Mouse (Mus musculus) left cerebral cortex, adult 9 months (tissue): Measurements from ENCODE around the gene Spink4.
A peak's percentile ranks its signal among the peaks of the same experiment; 100 is the strongest.
"Not testable (repeated sequence)": the region's sequence is repeated elsewhere in the genome, so short reads cannot be mapped to it uniquely, and the experiment has no call there.

Source experiments
- DNase-seq, 2 experiments: peaks; one replicate each; pipeline ENCODE4 v3.0.0; 2022; ENCODE audit warnings: low spot score in 2 of 2

Gene Spink4

DNA sequence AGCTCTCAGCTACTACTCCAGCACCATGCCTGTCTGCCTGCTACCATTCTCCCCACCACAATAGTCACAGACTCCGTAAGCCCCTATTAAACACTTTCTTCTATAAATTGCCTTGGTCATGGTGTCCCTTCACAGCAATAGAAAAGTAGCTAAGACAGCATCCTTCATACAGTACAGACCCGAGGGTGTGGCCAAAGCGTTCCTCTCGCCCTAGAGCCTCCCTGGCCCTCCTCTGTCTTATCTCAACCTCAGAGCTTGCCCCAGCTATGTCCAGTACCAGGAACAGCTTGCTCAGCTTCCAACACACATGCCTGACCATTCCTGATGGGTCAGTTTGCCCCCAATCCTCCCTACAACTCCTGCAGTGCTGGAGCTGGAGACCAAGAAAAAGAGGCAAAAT, 19.2 kb upstream of the Spink4 start:
- no peak for DNase-seq

DNA sequence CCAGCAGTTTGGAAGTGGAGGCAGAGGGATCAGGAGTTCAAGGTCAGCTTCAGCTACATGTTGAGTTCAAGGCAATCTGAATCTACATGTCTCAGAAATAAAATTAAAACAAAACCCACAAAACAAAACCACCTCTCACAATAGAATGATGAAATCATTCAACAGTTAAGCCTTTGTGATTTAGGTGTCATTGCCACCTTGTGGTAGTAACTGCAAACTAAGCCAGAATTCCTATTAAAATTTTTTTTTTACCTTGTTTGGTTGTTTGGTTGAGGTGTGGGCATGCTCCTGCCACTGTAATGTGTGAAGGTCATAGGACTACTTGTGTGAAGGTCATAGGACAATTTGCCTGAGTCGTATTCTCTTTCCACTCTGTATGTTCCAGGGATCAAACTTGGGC, 13.6 kb upstream of the Spink4 start:
- DNase-seq: no peak

DNA sequence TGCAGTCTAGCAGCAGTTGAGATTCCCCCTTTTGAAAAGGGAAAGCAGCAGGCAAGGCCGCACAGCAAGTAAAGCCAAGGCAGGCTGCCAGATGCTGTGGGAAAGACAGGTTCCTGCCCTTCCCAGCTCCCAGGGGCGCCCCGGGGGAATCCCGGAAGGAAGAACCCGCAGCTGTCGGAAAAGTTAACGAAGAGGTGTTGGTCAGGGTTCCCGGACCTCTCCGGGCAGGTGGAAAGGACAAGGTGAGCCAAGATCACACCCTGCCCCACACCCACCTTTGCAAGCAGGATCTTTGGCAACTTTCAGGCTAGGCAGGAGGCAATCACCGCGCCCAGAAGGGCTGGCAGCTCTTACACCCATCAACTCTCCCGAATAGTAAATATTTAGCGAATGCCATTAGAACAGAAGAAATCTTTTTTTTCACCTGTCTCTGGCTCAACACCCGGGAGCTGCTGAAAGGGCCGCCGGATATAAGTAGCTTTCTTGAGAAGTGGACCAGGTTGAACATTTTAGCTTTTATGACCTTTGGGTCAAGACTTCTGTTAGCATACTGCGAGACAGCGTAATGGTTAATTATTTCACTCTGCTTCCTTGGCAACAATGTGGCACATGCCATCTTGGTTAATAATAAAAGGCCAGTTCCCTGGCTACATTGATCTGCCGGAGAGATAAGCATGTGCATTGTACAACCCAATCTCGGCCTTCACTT, 11.4 kb upstream of the Spink4 start:
- DNase-seq: no peak

DNA sequence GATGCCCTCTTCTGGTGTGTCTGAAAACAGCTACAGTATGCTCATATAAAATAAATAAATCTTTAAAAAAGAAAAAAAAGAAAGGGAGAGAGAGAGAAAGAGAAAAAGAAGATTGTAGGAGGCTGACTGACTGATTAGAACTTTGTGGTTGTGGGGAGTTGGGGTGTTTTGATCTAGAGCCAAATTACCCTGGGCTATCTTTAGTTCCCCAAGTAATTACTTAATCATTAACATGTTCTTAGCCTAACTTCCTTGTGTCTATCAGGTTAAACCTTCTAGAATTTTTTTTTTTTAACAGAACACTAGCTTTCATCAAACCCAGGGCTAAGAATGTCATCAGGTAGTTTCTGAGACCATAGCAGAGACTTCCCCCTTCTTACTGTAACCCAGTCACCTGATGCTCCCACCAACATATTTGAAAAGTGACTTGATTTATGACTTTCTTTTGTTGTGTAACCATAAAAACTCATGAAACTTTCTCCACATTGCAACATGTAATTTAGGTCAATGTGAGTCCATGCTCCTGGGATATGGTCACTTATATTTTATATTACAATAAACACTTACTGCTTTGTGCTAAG, 5.5 kb upstream of the Spink4 start:
- no peak for DNase-seq

DNA sequence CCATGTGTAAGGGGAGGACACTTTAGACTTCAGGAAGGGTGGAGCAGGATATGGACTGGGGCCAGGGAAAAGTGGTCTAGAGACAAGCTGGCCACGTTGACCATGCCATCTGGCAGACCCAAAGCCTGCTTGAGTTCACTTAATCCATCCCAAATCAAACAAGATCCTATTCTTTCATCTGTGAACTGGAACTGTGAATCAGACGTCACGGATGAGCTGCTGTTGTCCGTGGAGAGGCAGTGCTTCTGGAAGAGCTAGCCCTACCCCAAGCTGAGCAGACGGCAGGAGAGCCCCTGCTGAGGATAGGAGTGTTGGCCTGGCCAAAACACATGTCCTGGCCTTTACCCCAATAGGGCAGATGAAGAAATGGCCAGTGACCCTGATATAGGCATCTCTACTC, 3.9 kb upstream of the Spink4 start:
- DNase-seq: no peak

DNA sequence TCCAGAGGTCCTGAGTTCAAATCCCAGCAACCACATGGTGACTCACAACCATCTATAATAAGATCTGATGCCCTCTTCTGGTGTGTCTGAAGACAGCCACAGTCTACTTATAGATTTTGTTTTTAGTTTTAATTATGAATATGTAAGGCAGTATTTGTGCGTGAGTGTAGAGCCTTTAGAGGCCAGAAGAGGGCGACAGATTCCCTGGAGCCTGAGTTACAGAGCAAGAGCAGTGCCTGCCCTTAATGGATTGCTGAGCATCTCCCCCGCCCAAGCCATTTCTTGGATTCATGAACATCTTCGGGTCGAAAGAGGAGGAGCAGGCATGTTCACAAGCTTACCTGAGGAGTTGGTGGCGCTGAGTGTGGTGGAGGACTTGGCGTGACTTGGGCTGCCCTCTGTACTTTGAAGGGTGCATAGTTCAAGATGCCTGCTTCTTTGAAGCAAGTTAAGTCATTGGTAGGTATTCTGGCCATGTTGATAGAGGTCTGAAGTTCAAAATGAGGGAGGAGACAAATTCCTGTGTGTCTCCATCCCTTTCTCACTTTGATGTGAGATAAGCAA, 3.2 kb upstream of the Spink4 start:
- DNase-seq: no peak

DNA sequence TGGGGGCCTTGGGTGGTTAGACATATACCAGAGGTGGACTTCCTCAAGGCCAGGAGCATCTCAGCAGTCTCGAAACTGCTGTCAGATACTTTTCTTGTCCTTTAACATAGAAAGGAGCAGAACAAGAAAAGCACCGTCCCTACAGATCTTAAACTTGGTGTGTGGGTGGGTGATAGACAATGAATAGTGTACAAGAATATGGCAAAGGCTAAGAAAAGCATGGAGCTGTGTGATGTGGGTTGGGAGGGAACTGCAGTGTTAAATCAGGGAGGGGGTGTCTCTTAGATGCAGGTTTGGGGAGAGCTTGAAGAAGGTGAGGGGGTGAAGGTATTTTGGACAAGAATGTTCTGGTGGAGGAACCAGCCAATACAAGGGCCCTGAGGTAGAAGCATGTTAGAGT, 724 bp downstream of the Spink4 start:
- DNase-seq: peak; percentile 36

DNA sequence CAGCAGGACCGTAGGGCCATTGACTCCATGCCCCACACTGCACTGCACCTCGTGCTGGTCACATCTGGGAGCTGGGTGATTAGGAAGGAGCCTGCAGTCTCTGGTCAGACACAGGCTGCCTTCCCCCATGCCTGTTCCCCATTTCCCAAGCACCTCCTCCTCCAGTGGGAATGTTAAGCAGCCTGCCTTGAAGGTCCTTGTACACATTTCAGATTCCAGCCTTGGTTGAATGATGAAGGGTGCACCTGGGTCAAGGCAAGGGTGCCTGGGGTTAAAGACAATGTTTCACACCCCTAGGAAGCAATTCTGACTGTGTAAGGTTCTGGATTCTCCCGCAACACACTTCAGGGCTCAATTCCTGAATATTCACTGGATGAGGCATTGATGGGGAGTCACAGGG, 1.4 kb downstream of the Spink4 start:
- no peak for DNase-seq

DNA sequence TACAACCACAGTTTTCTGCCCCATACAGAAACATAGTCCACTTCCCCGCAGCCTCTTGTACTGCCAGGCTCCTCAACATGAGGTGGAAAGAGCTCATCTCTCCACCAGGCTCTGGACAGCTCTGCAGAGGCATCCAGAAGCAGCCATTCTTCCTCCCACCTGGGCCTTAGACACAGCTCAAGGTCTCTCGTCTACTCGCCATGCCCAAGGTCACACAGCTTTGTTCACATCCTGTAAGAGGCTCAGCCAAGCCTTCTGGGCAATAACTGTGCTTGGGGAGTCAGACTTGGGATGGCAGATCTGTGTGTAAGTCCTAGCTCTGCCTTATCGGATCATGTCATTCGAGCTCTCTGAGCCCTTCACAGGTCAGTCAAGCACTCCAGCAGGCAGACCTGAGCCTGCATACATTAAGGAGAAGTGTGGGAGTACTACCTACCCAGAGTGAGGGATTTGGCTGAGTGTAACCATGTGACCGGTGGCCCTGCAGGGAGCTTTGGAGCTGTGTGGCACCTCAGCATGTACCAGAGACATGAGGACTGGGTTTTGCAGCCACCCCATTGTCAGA, 3.3 kb downstream of the Spink4 start:
- DNase-seq: no peak

DNA sequence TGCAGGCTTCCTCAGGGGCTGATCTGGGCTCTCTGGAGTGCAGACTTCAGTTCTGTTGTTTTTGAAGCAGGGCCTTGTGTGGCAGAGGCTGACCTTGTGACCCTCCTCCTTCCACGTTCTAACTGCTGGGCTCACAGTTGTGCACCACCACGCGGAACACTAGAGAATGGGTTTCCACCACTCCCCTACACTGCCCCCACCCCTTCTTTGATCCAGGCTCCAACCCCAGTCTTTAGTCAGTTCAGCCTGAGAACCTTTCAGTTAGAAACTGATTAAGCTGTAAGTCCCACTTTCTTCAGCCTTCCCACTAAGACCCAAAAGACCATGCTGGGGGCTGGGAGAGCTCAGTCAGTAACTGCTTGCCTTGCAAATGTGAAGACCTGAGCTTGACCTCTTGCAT, 5.7 kb downstream of the Spink4 start:
- no peak for DNase-seq

DNA sequence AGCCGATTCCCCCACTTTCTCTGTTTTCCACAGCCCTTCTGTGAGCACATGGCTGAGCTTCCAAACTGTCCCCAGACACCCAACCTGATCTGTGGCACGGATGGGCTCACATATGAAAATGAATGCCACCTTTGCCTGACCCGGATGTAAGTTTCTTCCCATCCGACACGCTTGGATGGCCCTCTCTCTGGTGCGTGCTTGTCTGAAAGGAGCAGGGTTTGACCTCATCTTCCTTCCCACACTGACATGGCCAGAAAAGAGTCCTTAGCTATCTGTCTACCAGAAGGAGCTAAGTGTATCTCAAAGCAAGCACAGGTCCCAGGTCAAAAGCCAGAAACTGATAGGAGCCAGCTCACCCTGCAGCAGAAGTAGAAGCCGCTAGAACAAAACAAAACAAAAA, 9.2 kb downstream of the Spink4 start:
- no peak for DNase-seq

DNA sequence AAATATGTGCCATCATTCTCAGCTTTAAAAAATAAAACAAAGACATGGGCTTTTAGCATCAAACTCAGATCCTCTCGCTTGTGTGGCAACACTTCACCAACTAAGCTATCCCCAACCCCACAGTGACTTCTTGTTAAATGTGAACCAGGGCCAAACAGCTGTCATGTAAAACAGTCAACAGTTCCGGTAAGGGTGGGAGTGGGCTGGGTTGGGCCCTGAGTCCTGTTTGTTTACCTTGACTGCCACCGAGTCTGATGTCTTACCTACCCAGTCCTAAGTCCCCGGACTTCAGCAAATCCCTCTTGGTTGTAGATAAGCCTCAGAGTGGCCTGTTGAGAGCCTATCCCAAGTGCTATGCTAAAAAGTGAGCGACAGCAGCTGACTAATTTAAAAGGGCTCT, 13.8 kb downstream of the Spink4 start:
- DNase-seq: no peak

DNA sequence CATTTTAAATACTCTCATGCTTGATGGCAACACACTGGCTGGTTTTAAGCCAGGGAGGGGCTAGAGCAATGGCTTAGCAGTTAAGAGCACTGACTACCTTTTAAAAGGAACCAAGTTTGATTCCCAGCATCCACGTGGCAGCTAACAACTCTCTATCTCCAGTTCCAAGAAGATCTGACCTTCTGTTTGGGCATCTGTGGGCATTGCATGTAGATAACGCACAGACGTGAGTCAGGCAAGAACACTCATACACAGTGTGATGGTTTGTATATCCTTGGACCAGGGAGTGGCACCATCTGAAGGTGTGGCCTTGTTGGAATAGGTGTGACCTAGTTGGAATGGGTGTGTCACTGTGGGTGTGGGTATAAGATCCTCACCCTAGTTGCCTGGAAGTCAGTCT, 14.5 kb downstream of the Spink4 start:
- not testable (repeated sequence) for DNase-seq

DNA sequence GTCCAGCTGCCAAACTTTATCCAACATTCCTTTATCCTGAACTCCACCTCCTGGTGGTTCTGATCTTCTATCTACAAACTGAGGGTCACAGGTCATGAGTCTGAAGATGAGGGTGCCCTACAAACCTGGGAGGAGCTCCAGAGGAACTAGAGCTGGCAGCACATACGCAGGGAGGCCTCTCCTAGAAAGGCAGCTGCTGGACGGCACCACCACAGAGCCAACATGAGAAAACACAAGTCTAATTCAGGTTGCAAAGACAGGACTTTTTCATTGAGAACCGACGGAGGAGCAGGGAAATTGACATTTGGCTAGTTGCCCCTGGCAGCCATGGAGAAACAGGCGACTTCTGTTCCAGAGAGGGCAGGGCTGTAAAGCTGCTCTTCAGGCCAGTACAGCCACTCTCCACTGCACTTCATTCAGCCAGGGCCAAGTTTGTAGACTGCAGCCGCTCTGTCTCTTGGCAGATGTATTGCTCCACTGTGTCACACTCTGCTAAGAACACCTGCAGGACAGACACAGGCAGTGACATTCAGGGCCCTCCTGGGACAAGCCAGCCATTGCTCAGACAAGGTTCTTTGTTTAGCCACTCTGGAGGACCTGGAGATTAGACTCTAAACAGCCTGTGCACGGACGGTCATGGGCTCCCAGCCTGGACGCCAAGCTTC, 16.5 kb downstream of the Spink4 start:
- peak; percentile 45 to 61 for DNase-seq

DNA sequence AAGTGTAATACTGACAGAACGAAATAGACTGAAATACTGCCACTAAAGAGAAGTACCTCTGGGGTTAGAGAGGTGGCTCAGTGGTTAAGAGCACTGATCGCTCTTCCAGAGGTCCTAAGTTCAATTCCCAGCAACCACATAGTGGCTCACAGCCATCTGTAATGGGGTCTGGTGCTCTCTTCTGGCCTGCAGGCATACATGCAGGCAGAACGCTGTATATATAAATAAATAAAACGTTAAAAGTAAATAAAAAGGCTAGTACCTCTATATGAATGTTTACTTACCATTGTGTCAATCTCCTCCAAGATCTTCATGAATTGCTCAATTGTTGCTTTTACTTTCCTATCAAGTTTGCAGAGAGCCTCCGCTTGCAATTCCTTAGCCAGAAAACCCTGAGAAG, 18.9 kb downstream of the Spink4 start:
- DNase-seq: no peak

DNA sequence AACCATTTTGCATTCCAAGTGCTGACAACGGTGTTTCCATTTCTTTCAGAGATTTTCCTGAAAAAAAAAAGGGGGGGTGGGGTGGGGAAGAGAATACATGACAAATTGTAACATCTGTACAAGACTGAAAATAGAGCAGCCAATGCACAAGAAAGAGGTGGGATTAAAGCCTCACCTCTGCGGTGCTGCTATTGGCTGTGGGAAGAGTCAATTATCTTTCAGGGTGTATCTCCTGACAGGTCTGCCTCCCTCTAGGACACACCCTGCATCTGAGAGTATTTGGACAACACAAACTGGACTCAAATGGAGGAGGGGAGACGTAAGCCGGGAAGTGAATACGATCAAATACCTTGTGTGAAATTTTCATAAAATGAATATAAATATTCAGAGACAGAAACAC, 23.8 kb downstream of the Spink4 start:
- DNase-seq: no peak

DNA sequence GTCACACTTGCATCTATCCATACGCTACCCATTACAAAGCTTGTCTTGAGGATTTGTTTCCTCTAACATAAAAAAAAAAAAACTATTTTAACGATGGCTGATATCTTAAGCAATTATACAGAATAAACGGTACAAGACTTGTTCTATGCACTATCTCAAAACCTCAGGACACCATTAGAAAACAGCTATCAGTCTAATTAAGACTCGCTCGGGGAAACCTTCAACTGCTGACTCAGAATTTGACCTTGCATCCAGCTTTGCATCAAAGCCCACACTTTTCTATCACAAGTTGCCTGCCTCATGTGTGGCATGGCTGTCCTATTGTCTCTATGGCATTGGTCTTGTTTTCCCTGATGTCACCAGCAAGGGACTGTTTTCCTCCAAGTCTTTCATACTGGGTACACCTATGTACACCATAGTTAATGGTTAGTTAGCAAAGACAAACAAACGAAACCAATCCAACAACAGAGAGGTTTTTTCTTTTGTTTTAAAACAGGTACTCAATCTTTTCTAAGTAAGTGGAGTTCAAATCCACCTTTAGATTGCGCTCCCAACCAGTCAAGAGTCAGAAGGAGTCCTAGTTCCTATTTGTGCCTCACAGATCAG, 26.8 kb downstream of the Spink4 start:
- no peak for DNase-seq

DNA sequence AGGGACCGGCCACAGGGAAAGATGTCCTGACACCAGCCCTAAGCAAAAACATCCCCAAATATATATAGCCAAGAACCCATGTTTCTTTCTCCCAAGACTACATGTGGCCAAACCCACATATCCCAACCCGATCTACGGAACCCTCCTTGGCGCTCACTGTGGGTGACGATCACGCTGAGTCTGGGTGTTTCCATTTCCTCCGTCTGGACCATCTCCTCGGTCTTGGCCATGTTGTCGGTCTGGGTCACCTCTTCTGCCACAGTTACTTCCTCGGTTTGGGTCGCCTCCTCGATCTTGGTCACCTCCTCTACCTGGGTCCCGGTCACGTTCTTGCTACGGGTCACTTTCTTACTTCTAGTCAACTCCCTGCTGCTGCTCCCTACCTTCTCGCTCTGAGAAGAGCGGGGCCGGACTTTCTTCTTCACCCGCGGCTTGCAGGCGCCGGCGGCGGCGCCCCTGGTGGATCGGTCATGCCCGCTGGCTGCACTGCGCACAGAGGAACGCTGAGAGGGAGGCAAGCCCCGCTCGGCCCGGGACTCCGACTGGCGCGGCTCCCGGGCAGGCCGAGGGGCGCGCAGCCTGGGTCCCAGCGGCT, 27.8 kb downstream of the Spink4 start:
- DNase-seq: no peak

DNA sequence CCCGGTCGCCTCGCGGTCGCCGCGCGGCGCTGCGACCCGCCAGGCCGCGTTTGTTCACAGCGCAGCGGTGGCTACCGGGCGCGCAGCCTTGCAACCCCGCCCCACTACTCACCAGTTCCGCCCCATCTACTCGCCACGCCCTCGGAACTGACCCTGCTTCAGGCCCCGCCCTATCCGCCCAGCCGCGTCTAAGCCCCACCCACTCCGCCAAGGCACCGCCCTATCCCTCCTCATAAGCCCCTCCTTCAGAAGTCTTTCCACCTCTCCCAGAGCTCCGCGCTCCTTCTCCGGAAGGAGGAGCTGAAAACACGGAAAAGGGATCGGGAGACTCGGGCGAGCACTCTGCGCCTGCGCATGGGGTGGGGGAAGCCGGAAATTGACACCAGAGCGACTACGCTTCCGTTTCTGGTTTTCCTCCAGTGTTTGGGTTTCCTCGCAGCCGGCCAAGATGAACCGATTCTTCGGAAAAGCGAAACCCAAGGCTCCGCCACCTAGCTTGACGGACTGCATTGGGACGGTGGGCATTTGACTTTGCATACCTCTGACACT, 28.4 kb downstream of the Spink4 start, which contains the start of the genes Bag1 and Chmp5:
Gene Bag1, minus strand, starts transcription at position 135 of the 549 bp plus-strand sequence.
Gene Chmp5, plus strand, starts transcription at position 248 of the 549 bp plus-strand sequence.
- DNase-seq: peak; percentile 97 to 99

DNA sequence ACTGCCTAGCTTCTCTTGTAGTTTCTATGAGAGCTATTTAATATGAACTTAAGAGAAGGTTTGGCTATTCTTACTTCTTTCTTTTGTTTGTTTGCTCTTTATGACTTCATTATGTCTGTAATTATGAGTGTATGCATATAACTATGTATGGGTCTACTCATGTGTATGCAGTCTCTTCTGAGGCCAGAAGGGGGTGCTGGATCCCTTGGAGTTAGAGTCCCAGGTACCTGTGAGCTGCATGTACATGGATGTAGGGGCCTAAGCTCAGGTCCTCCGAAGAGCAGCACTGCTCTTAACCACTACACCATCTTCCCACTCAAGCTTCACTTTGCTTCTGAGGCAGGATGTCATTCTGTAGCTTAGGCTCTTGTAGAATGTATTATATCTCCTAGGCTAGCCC, 33.7 kb downstream of the Spink4 start:
- DNase-seq: no peak

DNA sequence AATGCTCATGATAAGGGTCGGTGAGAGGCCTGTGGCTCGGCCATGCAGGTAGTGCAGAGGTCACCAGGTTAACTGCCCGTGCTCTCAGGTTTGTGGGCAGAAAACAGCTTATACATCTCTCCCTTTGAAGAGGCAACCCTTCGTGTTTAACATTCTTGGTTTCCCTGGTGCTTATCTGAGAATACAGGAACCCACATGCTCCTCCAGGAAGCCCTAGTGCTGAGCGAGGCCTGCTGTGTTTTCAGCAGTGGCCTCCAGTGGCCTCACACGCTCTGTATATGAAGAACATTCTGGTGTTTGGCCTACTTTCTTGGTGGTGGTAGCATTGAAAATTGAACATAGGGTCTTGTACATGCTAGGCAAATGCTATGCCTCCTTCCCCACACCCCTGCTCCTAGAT, 36.1 kb downstream of the Spink4 start:
- no peak for DNase-seq
